Mouse (Mus musculus) R1 (cell line): Measurements from ENCODE around the gene Ndufaf2.

Source experiments
- DNase-seq: peaks from one replicate; pipeline ENCODE4 v3.0.0-alpha.2; 2018; ENCODE audit warnings: low read depth, low spot score

Ndufaf2 gene

DNA sequence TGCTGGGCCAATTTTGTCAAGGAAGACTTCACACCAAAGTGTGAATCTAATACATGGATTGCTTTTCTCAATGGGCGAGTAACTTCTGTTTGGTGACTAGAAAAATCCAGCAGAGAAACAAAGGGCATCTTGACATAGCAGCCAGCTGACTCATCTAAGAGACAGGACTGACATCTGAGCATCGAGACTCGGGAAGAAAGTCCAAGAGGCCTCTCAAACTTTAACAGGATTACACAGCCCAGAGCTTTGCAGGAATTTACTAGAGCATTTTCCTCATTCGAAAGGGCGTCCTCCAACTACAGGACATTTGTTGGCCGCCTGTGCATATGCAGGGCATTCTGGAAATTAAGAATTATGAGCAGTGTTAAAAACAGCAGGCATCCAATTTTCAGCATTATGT, 119.0 kb downstream of the Ndufaf2 start:
- DNase-seq, result no peak

DNA sequence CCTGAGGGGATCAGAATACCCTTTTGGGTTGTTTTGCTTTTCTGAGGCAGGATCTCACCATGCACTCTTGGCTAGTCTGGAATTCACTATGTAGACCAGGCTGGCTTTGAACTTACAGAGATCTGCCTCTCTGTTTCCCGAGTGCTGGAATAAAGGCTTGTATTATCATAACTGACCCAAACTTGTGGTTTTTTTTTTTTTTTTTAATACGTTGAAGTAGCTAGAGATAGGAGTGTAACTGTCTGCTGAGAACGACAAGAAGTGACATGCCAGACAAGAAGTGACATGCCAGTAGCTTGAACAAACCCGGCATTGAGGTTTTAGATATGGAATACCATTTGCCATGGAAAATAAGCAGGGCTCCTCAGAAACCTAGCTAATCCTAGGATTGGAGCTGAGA, 125.6 kb downstream of the Ndufaf2 start:
- no peak for DNase-seq

- no peak for DNase-seq
Observed at GRCm38 (mm10) chr13:108025802-108026201, 132.6 kb downstream of the Ndufaf2 start.

- DNase-seq, result no peak
Observed at GRCm38 (mm10) chr13:108017349-108017748, 141.1 kb downstream of the Ndufaf2 start.

- no peak for DNase-seq
Observed at GRCm38 (mm10) chr13:108015166-108015565, 143.3 kb downstream of the Ndufaf2 start.

GRCm38 (mm10) chr13:108013839-108014238, 144.6 kb downstream of the Ndufaf2 start:
- DNase-seq, result no peak

DNA sequence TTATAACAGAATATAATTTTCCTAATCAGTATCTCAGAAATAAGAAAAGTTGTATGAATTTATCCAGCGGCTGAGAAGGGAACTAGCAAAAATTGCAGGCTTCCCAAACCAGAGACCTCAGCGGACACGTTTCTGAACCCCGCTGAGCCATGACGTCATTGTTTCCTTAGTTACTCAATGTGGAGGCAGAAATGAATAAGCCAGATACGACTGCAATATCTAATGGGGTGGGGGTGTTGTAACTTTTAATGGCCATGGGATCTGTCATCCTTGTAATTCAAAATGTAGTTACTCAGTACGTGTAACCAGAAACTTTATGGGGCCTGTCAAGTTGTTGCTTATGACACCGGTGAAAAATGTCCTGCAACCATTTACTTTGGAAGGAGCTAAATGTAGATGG, 145.3 kb downstream of the Ndufaf2 start:
- no peak for DNase-seq

GRCm38 (mm10) chr13:108007861-108008260, 150.6 kb downstream of the Ndufaf2 start:
- no peak for DNase-seq

- no peak for DNase-seq
Observed at GRCm38 (mm10) chr13:107996301-107996700, 162.1 kb downstream of the Ndufaf2 start.

- DNase-seq, result no peak
Observed at GRCm38 (mm10) chr13:107995211-107995610, 163.2 kb downstream of the Ndufaf2 start.

- no peak for DNase-seq
Observed at GRCm38 (mm10) chr13:107992573-107992972, 165.8 kb downstream of the Ndufaf2 start.

DNA sequence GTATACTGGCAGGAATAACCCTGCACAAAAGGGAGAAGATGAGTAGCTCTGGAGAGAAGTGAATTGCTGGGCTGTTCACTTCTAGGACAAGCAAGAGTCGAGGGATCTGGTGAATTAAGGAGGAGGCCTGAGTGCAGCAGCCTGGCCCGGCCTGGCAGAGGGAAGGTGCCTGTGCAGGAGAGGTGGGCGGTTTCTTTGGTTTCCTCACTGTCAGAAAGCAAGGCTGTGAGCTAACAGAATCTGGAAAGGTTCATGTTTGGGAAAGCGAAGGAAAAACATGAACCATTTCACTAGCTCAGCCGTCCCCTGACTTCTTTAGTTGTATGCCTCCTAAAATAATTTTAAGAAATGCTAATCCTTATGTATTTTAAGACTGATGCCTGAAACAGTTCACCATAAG, 173.8 kb downstream of the Ndufaf2 start:
- no peak for DNase-seq

GRCm38 (mm10) chr13:107984186-107984585, 174.2 kb downstream of the Ndufaf2 start:
- no peak for DNase-seq

GRCm38 (mm10) chr13:107983231-107983847, 175.1 kb downstream of the Ndufaf2 start:
- DNase-seq, result peak; percentile 63

DNA sequence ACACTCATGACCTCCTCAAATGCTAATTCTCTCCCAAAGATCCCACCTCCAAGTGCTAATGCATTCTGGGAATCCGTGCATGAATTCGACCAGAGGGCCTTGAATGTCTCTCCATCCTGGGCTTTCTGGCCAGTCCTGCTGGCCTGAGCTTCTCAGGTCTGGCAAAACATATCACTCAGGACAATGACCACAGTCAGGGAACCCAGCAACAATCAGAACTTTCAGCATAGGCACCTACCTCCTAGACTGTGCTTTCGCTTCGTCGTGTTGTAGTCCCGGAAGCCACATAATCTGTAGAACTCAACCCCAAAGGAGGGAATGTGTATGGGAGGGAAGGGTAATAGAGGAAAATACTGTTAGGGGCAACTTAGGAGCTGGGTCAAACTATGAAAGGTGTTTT, 179.0 kb downstream of the Ndufaf2 start:
- DNase-seq, result no peak

- no peak for DNase-seq
Observed at GRCm38 (mm10) chr13:107976886-107977656, 181.4 kb downstream of the Ndufaf2 start.

- no peak for DNase-seq
Observed at GRCm38 (mm10) chr13:107972451-107972850, 186.0 kb downstream of the Ndufaf2 start.

DNA sequence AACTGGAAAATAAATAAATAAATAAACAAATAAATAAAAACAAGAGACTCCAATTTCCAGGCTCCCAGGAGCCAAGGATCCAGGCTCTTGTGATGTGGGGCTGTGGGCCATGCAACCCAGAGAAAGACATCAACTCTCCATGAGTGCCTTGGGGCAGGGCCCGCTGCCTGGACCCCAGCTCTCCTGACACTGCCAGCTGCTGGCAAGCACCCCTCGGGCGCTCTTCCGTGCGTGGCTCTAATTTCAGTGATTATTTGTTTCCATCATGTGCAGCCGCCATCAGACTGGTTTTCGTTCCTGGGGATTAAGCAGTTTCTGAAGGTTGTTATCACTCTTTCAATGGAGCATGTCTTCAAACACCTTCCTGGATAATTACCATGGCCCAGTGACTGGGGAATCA, 186.6 kb downstream of the Ndufaf2 start:
- DNase-seq, result no peak

DNA sequence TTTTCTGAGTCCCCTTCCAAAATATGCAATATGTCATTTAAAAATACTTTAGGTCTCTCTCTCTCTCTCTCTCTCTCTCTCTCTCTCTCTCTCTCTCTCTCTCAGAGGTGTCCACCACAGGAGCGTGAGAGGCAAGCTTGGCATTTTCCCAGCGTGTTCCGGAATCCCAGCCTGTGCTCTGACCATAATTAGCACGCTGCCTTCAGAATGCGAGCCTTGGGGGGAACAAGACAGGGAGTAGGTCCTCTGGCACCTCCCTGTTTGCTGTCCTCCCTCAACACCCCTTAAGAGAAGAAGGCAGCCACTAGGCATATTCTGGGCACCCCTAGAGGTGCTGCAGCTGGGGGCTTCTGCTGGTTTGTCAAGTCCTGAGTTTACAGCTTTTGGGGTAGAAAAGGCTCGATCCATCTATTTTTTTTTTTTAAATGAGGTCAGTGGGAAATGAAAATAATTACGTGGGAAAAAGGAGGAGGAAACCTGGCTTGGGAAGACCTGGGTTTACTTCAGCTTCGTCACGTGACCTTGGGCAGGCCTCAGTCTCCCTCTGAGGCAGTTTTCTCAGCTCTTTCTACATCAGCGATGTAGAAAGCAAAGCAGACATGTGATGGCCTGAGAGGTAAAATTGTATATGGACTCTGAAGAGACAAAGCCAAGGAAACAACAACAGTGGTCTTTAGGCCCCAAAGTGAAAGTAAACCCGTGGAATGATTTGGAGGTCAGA, 187.8 kb downstream of the Ndufaf2 start:
- no peak for DNase-seq

- DNase-seq, result no peak
Observed at GRCm38 (mm10) chr13:107969961-107970391, 188.4 kb downstream of the Ndufaf2 start.

- DNase-seq, result no peak
Observed at GRCm38 (mm10) chr13:107964616-107965015, 193.8 kb downstream of the Ndufaf2 start.

GRCm38 (mm10) chr13:107963471-107963870, 195.0 kb downstream of the Ndufaf2 start:
- no peak for DNase-seq

GRCm38 (mm10) chr13:107962741-107963140, 195.7 kb downstream of the Ndufaf2 start:
- peak; percentile 58 for DNase-seq
